Mouse (Mus musculus) erythroid progenitor cell, adult 5-6 weeks (primary cell): ENCODE measurements around the gene Ndufa7. TPM values are rescaled to one million over a fixed set of nuclear protein-coding genes. Genes with fewer than 3 reads are reported as not detected.
"Not testable (repeated sequence)": the region's sequence is repeated elsewhere in the genome, so short reads cannot be mapped to it uniquely, and the experiment has no call there.

Experiments used
- ATAC-seq: replicated peaks from 2 replicates; pipeline ENCODE4 v1.8.0; 2016; ENCODE audit warnings: moderate number of reproducible peaks, mild to moderate bottlenecking, moderate TSS enrichment, inconsistent platforms; ENCODE audit not compliant: poor library complexity, low FRiP score, severe bottlenecking
- total RNA-seq, 2 experiments: library from RNA; stranded (forward) in 1 of 2; stranded (reverse) in 1 of 2; fragments of 150-400 nt in 1 of 2; fragments of 186-747, 209-891 nt in 1 of 2; gene quantifications; 2 replicates each; pipeline versions ENCODE4 v1.2.3 to v1.2.4; 2015 to 2017; ENCODE audit warnings: low replicate concordance in 2 of 2

The Ndufa7 gene
- total RNA-seq, 2 experiments from 2014 or later: 42.4 to 109 TPM

GRCm38 (mm10) chr17:33865330-33866030, 41.1 kb downstream of the Ndufa7 start:
- peak; percentile 73 for ATAC-seq

DNA sequence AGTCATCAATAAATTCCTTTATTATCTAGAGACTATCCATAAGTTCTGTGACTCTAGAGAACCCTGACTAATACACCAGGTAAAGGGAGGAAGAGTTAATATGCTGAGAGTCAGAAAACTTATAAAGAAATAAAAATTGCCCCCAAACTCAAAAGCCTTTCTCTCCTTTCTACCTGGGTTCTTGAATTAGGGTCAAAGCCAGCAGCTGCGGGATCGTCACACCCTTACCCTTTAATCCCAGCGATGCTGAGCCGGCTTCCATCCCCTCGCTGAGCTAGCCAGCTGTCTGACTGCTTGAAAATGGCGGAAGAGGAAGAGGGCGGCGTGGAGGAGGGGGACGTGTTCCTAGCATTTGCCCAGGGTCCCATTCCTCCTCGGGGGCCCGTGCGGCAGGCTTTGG, 49.2 kb downstream of the Ndufa7 start, which contains the start of gene Gm7029:
Gene Gm7029, plus strand, starts transcription at position 301 of the 400 bp plus-strand sequence.
- peak; percentile 30; the same call in 1 of the 2 replicates for ATAC-seq

DNA sequence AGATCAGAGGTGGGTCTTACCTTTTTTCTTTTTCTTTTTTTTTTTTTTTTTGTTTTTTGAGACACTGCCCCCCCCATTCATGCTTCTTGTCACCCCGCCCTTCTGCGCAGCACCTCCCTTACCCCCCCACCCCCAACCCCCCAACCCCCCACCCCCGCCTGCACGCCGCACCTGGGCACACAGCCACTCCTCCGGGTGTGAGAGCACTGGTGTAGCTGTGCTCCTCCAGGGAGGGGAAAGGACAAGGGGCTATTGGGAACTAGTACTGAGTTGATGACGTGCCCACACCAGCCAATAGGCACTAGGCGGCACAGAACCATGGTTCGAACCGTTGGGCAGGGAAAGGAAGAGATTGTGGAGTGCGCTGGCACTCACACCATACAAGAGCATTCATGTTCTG, 50.0 kb downstream of the Ndufa7 start:
- no peak for ATAC-seq

GRCm38 (mm10) chr17:33875797-33876196, 51.4 kb downstream of the Ndufa7 start:
- ATAC-seq: peak; percentile 33; the same call in 1 of the 2 replicates

DNA sequence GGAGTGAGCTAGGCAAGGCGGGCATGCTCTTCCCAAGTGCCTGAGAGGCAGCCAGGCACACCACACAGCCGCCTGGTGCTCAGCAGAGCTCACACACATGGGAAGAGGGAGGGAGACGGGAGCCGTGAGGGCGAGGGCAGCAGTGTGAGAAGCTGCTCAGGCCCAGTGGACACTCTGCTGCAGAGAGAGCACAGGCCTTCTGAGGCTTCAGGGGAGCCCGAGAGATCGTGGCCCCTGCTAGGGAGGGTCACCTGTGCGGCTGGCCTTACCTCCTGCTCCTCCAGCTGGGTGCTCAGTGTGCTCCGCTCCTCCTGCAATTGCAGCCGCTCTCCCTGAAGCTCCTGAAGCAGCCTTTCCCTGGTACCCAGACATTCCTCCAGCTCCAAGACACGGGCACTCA, 59.9 kb downstream of the Ndufa7 start:
- ATAC-seq: peak; percentile 26; the same call in 1 of the 2 replicates

DNA sequence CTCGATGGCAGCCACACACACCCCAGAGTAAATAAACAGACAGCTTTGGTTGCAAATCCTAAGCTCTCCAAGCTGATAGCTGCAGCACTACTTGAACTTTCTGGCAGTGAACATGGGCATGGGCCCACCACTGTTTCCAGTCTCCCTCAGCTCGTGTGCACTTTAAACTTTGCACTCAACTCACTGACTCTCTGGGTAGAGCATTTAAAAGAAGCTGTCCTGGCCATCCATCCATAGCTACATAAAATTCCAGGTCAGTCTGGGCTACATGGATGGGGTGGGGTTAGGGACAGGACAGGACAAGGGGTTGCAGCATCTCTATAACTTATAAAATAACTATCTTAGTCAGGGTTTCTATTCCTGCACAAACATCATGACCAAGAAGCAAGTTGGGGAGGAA, 63.4 kb downstream of the Ndufa7 start:
- ATAC-seq: not testable (repeated sequence)

Other genes starting within 250 kb of the Ndufa7 start
- gene Zfp414, start 195.5 kb upstream of the Ndufa7 start, total RNA-seq (2015; ENCODE audit: low replicate concordance): 31.4 and 36.5 TPM in 2 replicates
- gene Zfp414, start 195.5 kb upstream of the Ndufa7 start, total RNA-seq (2017; ENCODE audit: low replicate concordance): 22.3 and 28.9 TPM in 2 replicates
- gene Pram1, start 186.5 kb upstream of the Ndufa7 start, total RNA-seq (2015; ENCODE audit: low replicate concordance): 5.4 and 7.6 TPM in 2 replicates
- gene Pram1, start 186.5 kb upstream of the Ndufa7 start, total RNA-seq (2017; ENCODE audit: low replicate concordance): 5.4 and 12.7 TPM in 2 replicates
- 585 and 697 TPM in 2 replicates for gene Hnrnpm, start 137.7 kb upstream of the Ndufa7 start, total RNA-seq (2015; ENCODE audit: low replicate concordance)
- gene Hnrnpm, start 137.7 kb upstream of the Ndufa7 start, total RNA-seq (2017; ENCODE audit: low replicate concordance): 520 and 703 TPM in 2 replicates
- 409 and 494 TPM in 2 replicates for gene March2, start 105.9 kb upstream of the Ndufa7 start, total RNA-seq (2015; ENCODE audit: low replicate concordance)
- 312 and 414 TPM in 2 replicates for gene March2, start 105.9 kb upstream of the Ndufa7 start, total RNA-seq (2017; ENCODE audit: low replicate concordance)
- gene Rab11b, start 64.0 kb upstream of the Ndufa7 start, total RNA-seq (2015; ENCODE audit: low replicate concordance): 59.1 and 87.6 TPM in 2 replicates
- gene Rab11b, start 64.0 kb upstream of the Ndufa7 start, total RNA-seq (2017; ENCODE audit: low replicate concordance): 42.6 and 46.8 TPM in 2 replicates
- 0.36 and 0.84 TPM in 2 replicates for gene Angptl4, start 42.7 kb upstream of the Ndufa7 start, total RNA-seq (2015; ENCODE audit: low replicate concordance)
- 0.77 TPM in 1 of 2 replicates, not detected in the other for gene Angptl4, start 42.7 kb upstream of the Ndufa7 start, total RNA-seq (2017; ENCODE audit: low replicate concordance)
- gene Kank3, start 14.1 kb upstream of the Ndufa7 start, total RNA-seq (2015; ENCODE audit: low replicate concordance): 5.0 TPM in 1 of 2 replicates, not detected in the other
- gene Kank3, start 14.1 kb upstream of the Ndufa7 start, total RNA-seq (2017; ENCODE audit: low replicate concordance): 2.7 TPM in 1 of 2 replicates, not detected in the other
- 383 and 392 TPM in 2 replicates for gene Rps28, start within 50 bp of the Ndufa7 start, total RNA-seq (2015; ENCODE audit: low replicate concordance)
- 429 and 508 TPM in 2 replicates for gene Rps28, start within 50 bp of the Ndufa7 start, total RNA-seq (2017; ENCODE audit: low replicate concordance)
- gene Cd320, start 18.5 kb downstream of the Ndufa7 start, total RNA-seq (2015; ENCODE audit: low replicate concordance): 2.9 TPM in 1 of 2 replicates, not detected in the other
- gene Cd320, start 18.5 kb downstream of the Ndufa7 start, total RNA-seq (2017; ENCODE audit: low replicate concordance): 0.39 TPM in 1 of 2 replicates, not detected in the other
- gene Gm7029, start 49.3 kb downstream of the Ndufa7 start, total RNA-seq (2015; ENCODE audit: low replicate concordance): not detected in 2 replicates
- gene Gm7029, start 49.3 kb downstream of the Ndufa7 start, total RNA-seq (2017; ENCODE audit: low replicate concordance): not detected in 2 replicates
- gene Kifc1, start 66.1 kb downstream of the Ndufa7 start, total RNA-seq (2015; ENCODE audit: low replicate concordance): 89.3 and 150 TPM in 2 replicates
- 479 and 506 TPM in 2 replicates for gene Kifc1, start 66.1 kb downstream of the Ndufa7 start, total RNA-seq (2017; ENCODE audit: low replicate concordance)
- gene Platr17, start 80.6 kb downstream of the Ndufa7 start, total RNA-seq (2015; ENCODE audit: low replicate concordance): not detected in 2 replicates
- not detected in 2 replicates for gene Platr17, start 80.6 kb downstream of the Ndufa7 start, total RNA-seq (2017; ENCODE audit: low replicate concordance)
- gene Daxx, start 84.8 kb downstream of the Ndufa7 start, total RNA-seq (2015; ENCODE audit: low replicate concordance): 18.0 and 23.9 TPM in 2 replicates
- 23.4 and 29.3 TPM in 2 replicates for gene Daxx, start 84.8 kb downstream of the Ndufa7 start, total RNA-seq (2017; ENCODE audit: low replicate concordance)
- gene Tapbp, start 91.3 kb downstream of the Ndufa7 start, total RNA-seq (2015; ENCODE audit: low replicate concordance): 86.1 and 88.4 TPM in 2 replicates
- gene Tapbp, start 91.3 kb downstream of the Ndufa7 start, total RNA-seq (2017; ENCODE audit: low replicate concordance): 88.8 and 97.2 TPM in 2 replicates
- gene Zbtb22, start 91.3 kb downstream of the Ndufa7 start, total RNA-seq (2015; ENCODE audit: low replicate concordance): 11.7 and 23.8 TPM in 2 replicates
- 20.3 and 28.8 TPM in 2 replicates for gene Zbtb22, start 91.3 kb downstream of the Ndufa7 start, total RNA-seq (2017; ENCODE audit: low replicate concordance)
- 8.6 and 13.4 TPM in 2 replicates for gene Rgl2, start 105.0 kb downstream of the Ndufa7 start, total RNA-seq (2015; ENCODE audit: low replicate concordance)
- 11.3 and 29.0 TPM in 2 replicates for gene Rgl2, start 105.0 kb downstream of the Ndufa7 start, total RNA-seq (2017; ENCODE audit: low replicate concordance)
- 52.0 and 68.1 TPM in 2 replicates for gene Pfdn6, start 115.8 kb downstream of the Ndufa7 start, total RNA-seq (2015; ENCODE audit: low replicate concordance)
- gene Pfdn6, start 115.8 kb downstream of the Ndufa7 start, total RNA-seq (2017; ENCODE audit: low replicate concordance): 40.0 and 109 TPM in 2 replicates
- gene Wdr46, start 116.1 kb downstream of the Ndufa7 start, total RNA-seq (2015; ENCODE audit: low replicate concordance): 3.6 and 11.3 TPM in 2 replicates
- 4.6 and 8.2 TPM in 2 replicates for gene Wdr46, start 116.1 kb downstream of the Ndufa7 start, total RNA-seq (2017; ENCODE audit: low replicate concordance)
- gene B3galt4, start 126.9 kb downstream of the Ndufa7 start, total RNA-seq (2015; ENCODE audit: low replicate concordance): not detected in 2 replicates
- gene B3galt4, start 126.9 kb downstream of the Ndufa7 start, total RNA-seq (2017; ENCODE audit: low replicate concordance): 0.26 and 2.8 TPM in 2 replicates
- gene Vps52, start 131.2 kb downstream of the Ndufa7 start, total RNA-seq (2015; ENCODE audit: low replicate concordance): 8.0 and 18.4 TPM in 2 replicates
- 11.5 and 17.8 TPM in 2 replicates for gene Vps52, start 131.2 kb downstream of the Ndufa7 start, total RNA-seq (2017; ENCODE audit: low replicate concordance)
- 779 and 808 TPM in 2 replicates for gene Rps18, start 131.4 kb downstream of the Ndufa7 start, total RNA-seq (2015; ENCODE audit: low replicate concordance)
- gene Rps18, start 131.4 kb downstream of the Ndufa7 start, total RNA-seq (2017; ENCODE audit: low replicate concordance): 194 and 380 TPM in 2 replicates
- gene H2-K1, start 175.8 kb downstream of the Ndufa7 start, total RNA-seq (2015; ENCODE audit: low replicate concordance): 315 and 400 TPM in 2 replicates
- 167 and 182 TPM in 2 replicates for gene H2-K1, start 175.8 kb downstream of the Ndufa7 start, total RNA-seq (2017; ENCODE audit: low replicate concordance)
- gene Ring1, start 200.1 kb downstream of the Ndufa7 start, total RNA-seq (2015; ENCODE audit: low replicate concordance): 1.3 and 2.5 TPM in 2 replicates
- gene Ring1, start 200.1 kb downstream of the Ndufa7 start, total RNA-seq (2017; ENCODE audit: low replicate concordance): 1.9 and 2.0 TPM in 2 replicates
- gene H2-Ke6, start 203.5 kb downstream of the Ndufa7 start, total RNA-seq (2015; ENCODE audit: low replicate concordance): 40.4 and 50.3 TPM in 2 replicates
- 10.8 and 14.9 TPM in 2 replicates for gene H2-Ke6, start 203.5 kb downstream of the Ndufa7 start, total RNA-seq (2017; ENCODE audit: low replicate concordance)
- gene Slc39a7, start 207.1 kb downstream of the Ndufa7 start, total RNA-seq (2015; ENCODE audit: low replicate concordance): 2.5 and 8.6 TPM in 2 replicates
- 18.9 and 20.7 TPM in 2 replicates for gene Slc39a7, start 207.1 kb downstream of the Ndufa7 start, total RNA-seq (2017; ENCODE audit: low replicate concordance)
- 5.4 and 8.4 TPM in 2 replicates for gene Rxrb, start 207.2 kb downstream of the Ndufa7 start, total RNA-seq (2015; ENCODE audit: low replicate concordance)
- 11.5 and 14.5 TPM in 2 replicates for gene Rxrb, start 207.2 kb downstream of the Ndufa7 start, total RNA-seq (2017; ENCODE audit: low replicate concordance)
- gene Col11a2, start 214.9 kb downstream of the Ndufa7 start, total RNA-seq (2015; ENCODE audit: low replicate concordance): 0.36 and 0.42 TPM in 2 replicates
- gene Col11a2, start 214.9 kb downstream of the Ndufa7 start, total RNA-seq (2017; ENCODE audit: low replicate concordance): 2.1 and 2.9 TPM in 2 replicates